In genomic region chr8:120533380-120533779, GRCm38 (mm10) we compare ENCODE assay signal across 9 mouse cellular contexts. TPM values are rescaled to one million over a fixed set of nuclear protein-coding genes. Genes with fewer than 3 reads are reported as not detected.
DNase-seq lines count a peak whose midpoint lies in the region; ATAC-seq and TF ChIP-seq lines count a peak whose summit lies in the region.
"Had no signal": no experiment of that assay in that cellular context is flagged by ENCODE, and none has a peak within 500 bp of the region (broad histone marks: within the 10 kb centered on the region; RNA-seq: fewer than 3 reads in every experiment).

No protein-coding gene starts in this region.

- 0 out of 4 replicates have a peak overlapping the region, but pooled peaks of 1 of the 2 experiments have one; percentile 91 for H3K27ac ChIP-seq in heart, embryonic 14.5 days (replicated peaks in 1 of 2; ENCODE audit: control insufficient read depth in 1 of 2, insufficient read depth in 1 of 2, low read depth in 2 of 2, low read length in 2 of 2)
- peak overlapping the region; percentile 96 for H3K27ac ChIP-seq in ES-Bruce4 (ENCODE audit: insufficient read depth, low read length)
- peak overlapping the region; percentile 89 for H3K27ac ChIP-seq in hindbrain, embryonic 10.5 days
- H3K27ac ChIP-seq in liver, postnatal 0 days (ENCODE audit: low read depth): no peak overlapping the region

- H3K4me1 ChIP-seq in heart, embryonic 14.5 days (ENCODE audit: control insufficient read depth in 2 of 2, insufficient read depth in 2 of 2, low read length in 2 of 2): peaks cover 38 to 71% of the 10 kb centered on the region in 2 experiments
- H3K4me1 ChIP-seq in ES-Bruce4 (ENCODE audit: control insufficient read depth, insufficient read depth, low read length): peaks cover 21% of the 10 kb centered on the region
- peaks cover 98% of the 10 kb centered on the region for H3K4me1 ChIP-seq in hindbrain, embryonic 10.5 days (replicated peaks)
- H3K4me1 ChIP-seq in liver, postnatal 0 days (ENCODE audit: insufficient read depth): peaks cover 64% of the 10 kb centered on the region

- 70% methylated on average over 3 of the region's 3 CpGs for WGBS in heart, embryonic 14.5 days
- WGBS in hindbrain, embryonic 10.5 days: 14% methylated on average over 3 of the region's 3 CpGs
- WGBS in liver, postnatal 0 days (ENCODE audit: insufficient replicate concordance): 61% methylated on average over 3 of the region's 3 CpGs

- H3K4me3 ChIP-seq in heart, embryonic 14.5 days (ENCODE audit: control insufficient read depth in 1 of 2, insufficient read depth in 1 of 2, low read depth in 1 of 2, low read length in 2 of 2): no peak overlapping the region
- peak overlapping the region; percentile 41; the same call in 1 of the 2 replicates for H3K4me3 ChIP-seq in ES-Bruce4 (ENCODE audit: low read depth, low read length)
- H3K4me3 ChIP-seq in hindbrain, embryonic 10.5 days: peak overlapping the region; percentile 43
- no peak overlapping the region for H3K4me3 ChIP-seq in liver, postnatal 0 days (ENCODE audit: low read depth, low read length)

- intact Hi-C loops in heart, postnatal 25 days (cut with DNase I): no loop called here

- H3K4me2 ChIP-seq in heart, embryonic 14.5 days (ENCODE audit: low read length): peak overlapping the region; percentile 52
- 0 out of 2 replicates have a peak overlapping the region, but pooled peaks have one; percentile 51 for H3K4me2 ChIP-seq in liver, postnatal 0 days (ENCODE audit: low read depth, low read length)

- no peaks in the 10 kb centered on the region for H3K36me3 ChIP-seq in heart, embryonic 14.5 days (ENCODE audit: control insufficient read depth, insufficient read depth, low read length)
- H3K36me3 ChIP-seq in ES-Bruce4 (ENCODE audit: control insufficient read depth, insufficient read depth, low read length, poor library complexity, severe bottlenecking): no peaks in the 10 kb centered on the region
- H3K36me3 ChIP-seq in hindbrain, embryonic 10.5 days: no peaks in the 10 kb centered on the region
- no peaks in the 10 kb centered on the region for H3K36me3 ChIP-seq in liver, postnatal 0 days (replicated peaks; ENCODE audit: insufficient read depth, low read length)

- no peaks in the 10 kb centered on the region for H3K9me3 ChIP-seq in heart, embryonic 14.5 days (ENCODE audit: control insufficient read depth, low read length)
- H3K9me3 ChIP-seq in ES-Bruce4 (replicated peaks; ENCODE audit: control insufficient read depth, insufficient read depth, low read length, poor library complexity, severe bottlenecking): no peaks in the 10 kb centered on the region
- H3K9me3 ChIP-seq in hindbrain, embryonic 10.5 days: no peaks in the 10 kb centered on the region
- H3K9me3 ChIP-seq in liver, postnatal 0 days (ENCODE audit: low read length): no peaks in the 10 kb centered on the region

- no peak for TF ChIP-seq EP300 in ES-Bruce4 (IDR thresholded peaks at IDR 0.05; ENCODE audit: insufficient read depth, low read depth, low read length)
- no peak for TF ChIP-seq EP300 in liver, postnatal 0 days (IDR thresholded peaks at IDR 0.05; ENCODE audit: low read depth)

- DNase-seq in heart, postnatal 25 days (ENCODE audit: low spot score): no peak
- DNase-seq in hindbrain, embryonic 10.5 days (ENCODE audit: low spot score): no peak
- no peak for DNase-seq in liver, postnatal 0 days
- DNase-seq in gastrocnemius, adult 8-10 months (ENCODE audit: low spot score in 2 of 2): no peak
- no peak for DNase-seq in layer of hippocampus, adult 8-10 months (ENCODE audit: low spot score in 2 of 2)
- DNase-seq in cerebellum, adult 9-11 months: no peak
- DNase-seq: kidney, adult 11 months had no signal

- no peaks in the 10 kb centered on the region for H3K27me3 ChIP-seq in heart, embryonic 14.5 days (ENCODE audit: control insufficient read depth, insufficient read depth, low read length)
- no peaks in the 10 kb centered on the region for H3K27me3 ChIP-seq in ES-Bruce4 (ENCODE audit: control insufficient read depth, insufficient read depth, low read length, poor library complexity, severe bottlenecking)
- H3K27me3 ChIP-seq in hindbrain, embryonic 10.5 days (ENCODE audit: insufficient read depth, poor library complexity, severe bottlenecking): peaks cover 68% of the 10 kb centered on the region
- no peaks in the 10 kb centered on the region for H3K27me3 ChIP-seq in liver, postnatal 0 days (ENCODE audit: insufficient read depth, low read length)

- no peak for TF ChIP-seq CTCF in ES-Bruce4 (IDR thresholded peaks at IDR 0.05; ENCODE audit: low read depth, low read length)
- TF ChIP-seq CTCF in liver, postnatal 0 days (IDR thresholded peaks at IDR 0.05; ENCODE audit: low read depth): no peak

- H3K9ac ChIP-seq in heart, embryonic 14.5 days (ENCODE audit: low read length): peak overlapping the region; percentile 67; the same call in 1 of the 2 replicates
- H3K9ac ChIP-seq in ES-Bruce4 (ENCODE audit: low read depth, poor library complexity, severe bottlenecking): peak overlapping the region; percentile 65
- no peak overlapping the region for H3K9ac ChIP-seq in liver, postnatal 0 days (replicated peaks)

- no peak for TF ChIP-seq POLR2A in ES-Bruce4 (IDR thresholded peaks at IDR 0.05; ENCODE audit: insufficient read depth, low read length)

- ATAC-seq in heart, embryonic 14.5 days (ENCODE audit: insufficient number of reproducible peaks, insufficient read depth, low FRiP score, low read depth): no peak
- no peak for ATAC-seq in liver, postnatal 0 days

RNA-seq across cellular contexts. Expression of gene Gins2, which starts 55.7 kb away (rescaled TPM):
- 51.1 and 60.6 TPM in 2 replicates for polyA plus RNA-seq in heart, embryonic 14.5 days (2014; fragmentation: Nextera tagmentation; extraction: Ambion mirVana)
- 1 to 10 TPM; 1.2 to 1.5 TPM for total RNA-seq in heart, postnatal 25 days (2021)
- 51.3 and 52.0 TPM in 2 replicates for polyA plus RNA-seq in ES-Bruce4 (2011; ENCODE audit: insufficient read depth, insufficient read length, low read depth, missing spikeins)
- polyA plus RNA-seq in hindbrain, embryonic 10.5 days (2016; fragmentation: Nextera tagmentation; extraction: Ambion mirVana): 138 and 165 TPM in 2 replicates
- 18.6 and 20.3 TPM in 2 replicates for polyA plus RNA-seq in liver, postnatal 0 days (2015; fragmentation: Nextera tagmentation; extraction: Ambion mirVana)
- under 1 TPM in 3 of 4 experiments, not detected in 1; 0.09 to 0.43 (median 0.36) TPM for total RNA-seq in gastrocnemius, adult 8-10 months (2022)
- total RNA-seq in layer of hippocampus, adult 8-10 months (2022): 1 to 10 TPM; 2.4 to 4.8 (median 2.8) TPM

Comparison
In these comparisons a context has a peak if more than half of its experiments do, and no peak if none do; other contexts are left out.
1. H3K4me3 ChIP-seq: peak in ES-Bruce4 (single experiment) and hindbrain, embryonic 10.5 days (single experiment); none in heart, embryonic 14.5 days (0 of 2) and liver, postnatal 0 days (single experiment).